Mouse (Mus musculus) liver, embryonic 11.5 days (tissue): ENCODE measurements around the gene Lactb. TPM values are rescaled to one million over a fixed set of nuclear protein-coding genes. Genes with fewer than 3 reads are reported as not detected.

Source experiments
- ATAC-seq: fragments of 200-750 bp; cut with Nextera tagmentation; replicated peaks from 2 replicates; pipeline ENCODE4 v1.8.0; 2017; ENCODE audit warnings: moderate number of reproducible peaks, mild to moderate bottlenecking, moderate TSS enrichment, moderate library complexity; ENCODE audit not compliant: low FRiP score
- DNase-seq: peaks from one replicate; pipeline ENCODE4 v3.0.0-alpha.2; 2017; ENCODE audit warnings: low spot score
- H3K27ac ChIP-seq: fragments of 300-500 bp; sonication (generic); 2 replicates; pipeline ENCODE4 v1.5.1; 2014; ENCODE audit warnings: mild to moderate bottlenecking, low read depth, low read length, control low read depth
- H3K27me3 ChIP-seq: fragments of 300-500 bp; sonication (generic); replicated peaks from 2 replicates; pipeline ENCODE4 v1.6.1; 2014; ENCODE audit warnings: low read length, mixed read lengths; ENCODE audit not compliant: control insufficient read depth, insufficient read depth
- H3K36me3 ChIP-seq: fragments of 300-500 bp; sonication (generic); 2 replicates; pipeline ENCODE4 v1.6.1; 2014; ENCODE audit warnings: mild to moderate bottlenecking, low read length, moderate library complexity, mixed read lengths; ENCODE audit not compliant: control insufficient read depth, insufficient read depth
- H3K4me1 ChIP-seq: fragments of 300-500 bp; sonication (generic); replicated peaks from 2 replicates; pipeline ENCODE4 v1.6.1; 2014; ENCODE audit warnings: low read length, mixed read lengths; ENCODE audit not compliant: control insufficient read depth, insufficient read depth
- H3K4me2 ChIP-seq: fragments of 300-500 bp; sonication (generic); 2 replicates; pipeline ENCODE4 v1.6.1; 2014; ENCODE audit warnings: mild to moderate bottlenecking, control low read depth, moderate library complexity
- H3K4me3 ChIP-seq: fragments of 300-500 bp; sonication (generic); 2 replicates; pipeline ENCODE4 v1.5.1; 2014; ENCODE audit warnings: low read depth, low read length, control low read depth
- H3K9ac ChIP-seq: fragments of 300-500 bp; sonication (generic); 2 replicates; pipeline ENCODE4 v1.6.1; 2014; ENCODE audit warnings: low read depth, low read length, control low read depth
- H3K9me3 ChIP-seq: fragments of 300-500 bp; sonication (generic); 2 replicates; pipeline ENCODE4 v1.6.1; 2016; ENCODE audit warnings: low read length, inconsistent platforms, mixed read lengths; ENCODE audit not compliant: control insufficient read depth
- WGBS: fragments of 180-500 bp; shearing (Covaris S2); extraction: QIAGEN DNeasy Blood & Tissue Kit; methylation state at CpG from one replicate; pipeline ENCODE4 v1.1.7; 2014; 5-methylcytosine and 5-hydroxymethylcytosine counted together
- polyA plus RNA-seq: library from polyadenylated mRNA; unstranded; fragments of >200 nt; fragmentation: Nextera tagmentation; extraction: Ambion mirVana; gene quantifications from 2 replicates; pipeline ENCODE4 v1.2.1, GENCODE M21; 2014

Gene Lactb
- polyA plus RNA-seq, 1 experiment from 2014 or later = 12.7 TPM

DNA sequence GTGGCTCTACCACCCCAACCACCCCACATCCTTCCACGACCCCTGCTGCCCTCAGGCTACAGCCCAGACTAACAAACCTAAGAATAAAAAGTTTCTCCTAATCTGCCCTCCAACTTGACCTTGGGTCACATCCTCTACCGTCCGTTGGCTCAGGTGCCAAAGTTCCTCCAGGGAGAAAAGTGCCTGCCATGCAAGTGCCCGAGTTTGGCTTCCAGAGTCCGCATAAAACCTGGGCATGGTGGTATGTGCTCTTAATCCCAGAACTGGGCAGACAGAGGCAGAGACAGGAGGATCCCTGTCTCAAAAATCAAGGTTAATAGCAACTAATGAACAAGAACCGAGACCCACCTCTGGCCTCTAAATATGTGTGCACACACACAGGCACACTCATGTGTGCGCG is 68.2 kb downstream of the Lactb start:
- no peak overlapping the region for H3K4me2 ChIP-seq
- peaks cover 30% of the 10 kb centered on the region for H3K4me1 ChIP-seq
- DNase-seq = no peak
- H3K4me3 ChIP-seq = no peak overlapping the region
- H3K27me3 ChIP-seq = no peaks in the 10 kb centered on the region
- H3K27ac ChIP-seq = no peak overlapping the region
- no peak for ATAC-seq
- 93% methylated on average over 8 of the region's 8 CpGs for WGBS
- peaks cover 5% of the 10 kb centered on the region for H3K36me3 ChIP-seq
- no peaks in the 10 kb centered on the region for H3K9me3 ChIP-seq
- no peak overlapping the region for H3K9ac ChIP-seq

- H3K4me3 ChIP-seq = no peak overlapping the region
- 90% methylated on average over 9 of the region's 9 CpGs for WGBS
- H3K4me1 ChIP-seq = peaks cover 21% of the 10 kb centered on the region
- DNase-seq = no peak
- no peaks in the 10 kb centered on the region for H3K27me3 ChIP-seq
- H3K9me3 ChIP-seq = no peaks in the 10 kb centered on the region
- H3K4me2 ChIP-seq = no peak overlapping the region
- no peak for ATAC-seq
- peaks cover 7% of the 10 kb centered on the region for H3K36me3 ChIP-seq
- H3K27ac ChIP-seq = no peak overlapping the region
- H3K9ac ChIP-seq = no peak overlapping the region
Observed at GRCm38 (mm10) chr9:66905990-66906389, 69.3 kb downstream of the Lactb start.

Other genes starting within 250 kb of the Lactb start
- gene Aph1b, start 180.0 kb downstream of the Lactb start, polyA plus RNA-seq = 3.2 and 3.4 TPM in 2 replicates
- not detected in 2 replicates for gene Gm10647, start 178.4 kb downstream of the Lactb start, polyA plus RNA-seq
- 1.6 and 2.0 TPM in 2 replicates for gene Aph1c, start 140.8 kb downstream of the Lactb start, polyA plus RNA-seq
- 43.1 and 44.3 TPM in 2 replicates for gene Rab8b, start 55.8 kb downstream of the Lactb start, polyA plus RNA-seq
- 1,011 and 1,028 TPM in 2 replicates for gene Rps27l, start 29.4 kb downstream of the Lactb start, polyA plus RNA-seq
- 378 and 420 TPM in 2 replicates for gene Tpm1, start 73.9 kb upstream of the Lactb start, polyA plus RNA-seq